Mouse (Mus musculus): Measurements from ENCODE around the gene Wwc1. TPM values are rescaled to one million over a fixed set of nuclear protein-coding genes. Genes with fewer than 3 reads are reported as not detected.
A peak's percentile ranks its signal among the peaks of the same experiment; 100 is the strongest.
"Not testable (repeated sequence)": the region's sequence is repeated elsewhere in the genome, so short reads cannot be mapped to it uniquely, and the experiment has no call there.

Wwc1 gene
- polyA plus RNA-seq, 1 experiment, result 34.0 TPM

DNA sequence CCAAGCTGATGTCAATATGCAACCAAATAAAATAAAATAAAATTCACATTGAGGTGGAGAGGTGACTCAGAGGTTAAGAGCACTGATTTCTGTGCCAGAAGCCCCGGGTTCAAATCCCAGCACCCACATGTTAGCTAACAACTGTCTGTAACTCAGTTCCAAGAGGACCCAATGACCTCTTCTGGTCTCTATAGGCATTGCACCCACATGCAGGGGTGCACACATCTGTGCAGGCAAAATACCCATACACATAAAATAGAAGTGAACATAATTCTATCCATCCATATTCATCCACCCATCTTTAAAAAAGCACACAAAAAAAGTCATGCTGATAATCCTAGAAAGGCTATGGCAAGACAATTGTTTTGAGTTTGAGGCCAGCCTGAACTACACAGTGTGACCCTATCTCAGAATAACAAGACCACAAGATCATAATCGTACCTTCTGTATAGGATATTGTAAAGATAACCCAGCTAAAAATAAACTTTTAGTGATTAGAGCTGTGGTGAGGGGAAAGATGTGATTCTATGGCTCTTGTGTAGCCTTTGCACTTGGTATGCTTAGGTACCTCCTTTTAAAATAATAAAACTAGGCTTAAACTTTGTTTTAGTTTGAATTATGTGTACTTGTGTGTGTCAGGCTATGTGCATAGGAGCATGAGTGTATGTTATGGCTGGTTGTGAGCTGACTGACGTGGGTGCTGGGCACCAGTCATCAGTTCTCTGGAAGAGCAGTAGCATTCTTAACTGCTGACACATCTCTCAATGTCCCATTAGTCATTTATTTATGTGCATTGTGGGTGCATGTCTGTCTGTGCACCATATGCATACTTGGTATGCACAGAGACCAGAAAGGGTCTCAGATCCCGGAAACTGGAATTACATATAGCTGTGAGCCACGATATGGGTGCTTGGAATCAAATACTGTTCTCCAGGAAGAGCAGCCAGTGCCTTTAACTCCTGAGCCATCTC is 142.9 kb downstream of the Wwc1 start:
- DNase-seq (ENCODE audit: low spot score), result no peak

DNA sequence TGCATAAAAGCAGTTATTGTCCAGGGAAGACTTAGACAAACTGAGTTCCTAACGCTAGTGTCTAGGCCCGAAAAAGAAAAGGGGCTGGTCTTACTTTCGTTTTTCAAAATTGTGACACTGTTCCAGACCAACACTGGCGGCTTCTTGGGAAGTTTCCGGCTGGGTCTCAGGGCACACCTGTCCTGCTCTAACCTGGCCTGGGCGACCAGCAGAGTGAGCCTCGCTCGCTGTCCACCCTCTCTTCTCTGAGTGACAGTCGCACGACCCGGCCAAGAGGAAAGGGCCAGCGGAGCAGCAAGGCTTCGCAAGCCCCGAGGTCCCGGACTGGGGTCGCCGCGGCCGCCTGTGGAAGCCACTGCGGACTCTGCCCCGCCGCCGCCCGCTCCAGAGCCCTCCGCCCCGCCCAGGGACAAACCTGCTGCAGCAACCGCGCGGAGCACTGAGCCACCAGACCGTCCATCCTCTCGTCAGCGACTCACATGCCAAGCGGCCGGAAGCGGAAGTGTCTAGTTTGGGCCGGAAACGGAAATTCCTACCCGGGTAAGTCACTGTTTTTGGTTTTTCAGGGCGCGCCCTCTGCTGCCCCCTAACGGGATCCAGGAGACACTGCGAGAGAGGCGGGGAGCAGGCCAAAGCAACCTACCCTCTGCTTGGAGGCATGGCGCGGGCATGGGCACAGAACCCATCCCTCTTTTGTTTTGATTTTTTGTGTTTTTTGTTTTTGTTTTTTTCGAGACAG is 146.1 kb downstream of the Wwc1 start, which contains the start of gene Rars:
Gene Rars (minus strand): TSS at position 485 of the 739 bp plus-strand sequence.
- DNase-seq (ENCODE audit: low spot score), result peak; percentile 80

DNA sequence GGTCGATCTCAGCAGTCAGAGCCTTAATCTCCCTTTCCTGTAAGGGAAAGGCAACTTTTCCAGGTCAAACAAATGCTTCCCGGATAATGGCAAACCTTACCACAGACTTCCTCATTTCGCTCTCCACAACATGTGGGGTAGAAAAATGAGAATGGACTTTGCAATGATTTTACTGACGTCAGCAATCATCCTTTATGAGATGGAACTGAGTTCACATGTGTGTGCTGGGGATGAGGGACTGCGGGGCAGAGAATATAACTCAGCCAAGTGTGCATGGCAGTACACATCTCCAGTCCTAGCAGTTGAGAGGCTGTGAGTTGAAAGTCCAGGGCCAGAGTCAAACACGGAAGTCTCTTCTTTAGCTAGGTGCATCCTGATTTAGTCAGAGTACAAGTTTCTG is 147.1 kb downstream of the Wwc1 start:
- DNase-seq (ENCODE audit: low spot score), result no peak

DNA sequence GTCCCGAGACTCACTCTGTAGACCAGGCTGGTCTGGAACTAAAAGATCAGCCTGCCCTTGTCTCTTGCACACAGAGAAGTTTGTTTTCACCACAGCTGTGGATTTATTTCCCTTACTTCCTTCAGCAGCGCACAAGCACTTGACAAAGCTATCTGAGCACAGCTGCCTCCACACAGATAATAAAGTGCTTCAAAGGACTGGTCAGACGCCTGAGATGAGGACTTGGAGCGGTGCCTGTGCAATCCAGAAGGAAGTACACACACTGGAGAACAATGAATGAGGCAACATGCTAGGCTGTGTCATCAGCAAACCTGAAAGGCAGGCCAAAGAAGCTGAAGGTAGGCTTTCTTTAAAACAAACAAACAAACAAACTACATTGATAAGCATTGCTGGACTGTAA is 148.2 kb downstream of the Wwc1 start:
- DNase-seq (ENCODE audit: low spot score), result no peak

DNA sequence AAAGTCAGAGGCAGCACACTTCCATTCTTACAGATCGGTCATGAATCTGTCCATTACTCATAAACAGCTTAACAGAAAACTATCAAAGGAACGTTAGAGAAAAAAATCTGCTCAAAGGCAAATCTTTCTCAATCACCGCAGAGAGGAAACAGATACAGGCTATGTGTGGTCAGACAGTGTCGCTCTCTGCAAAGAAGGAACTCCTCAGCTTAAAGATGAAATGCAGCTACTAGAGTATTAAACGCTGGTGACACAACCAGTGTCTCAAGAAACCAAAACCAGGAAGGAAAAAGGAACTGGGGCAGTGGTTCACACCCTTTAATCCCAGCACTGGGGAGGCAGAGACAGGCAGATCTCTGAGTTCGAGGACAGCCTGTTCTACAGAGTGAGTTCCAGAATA is 152.6 kb downstream of the Wwc1 start:
- no peak for DNase-seq (ENCODE audit: low spot score)

- DNase-seq (ENCODE audit: low spot score), result no peak
Measured at GRCm38 (mm10) chr11:35816316-35816715, 164.0 kb downstream of the Wwc1 start.

DNA sequence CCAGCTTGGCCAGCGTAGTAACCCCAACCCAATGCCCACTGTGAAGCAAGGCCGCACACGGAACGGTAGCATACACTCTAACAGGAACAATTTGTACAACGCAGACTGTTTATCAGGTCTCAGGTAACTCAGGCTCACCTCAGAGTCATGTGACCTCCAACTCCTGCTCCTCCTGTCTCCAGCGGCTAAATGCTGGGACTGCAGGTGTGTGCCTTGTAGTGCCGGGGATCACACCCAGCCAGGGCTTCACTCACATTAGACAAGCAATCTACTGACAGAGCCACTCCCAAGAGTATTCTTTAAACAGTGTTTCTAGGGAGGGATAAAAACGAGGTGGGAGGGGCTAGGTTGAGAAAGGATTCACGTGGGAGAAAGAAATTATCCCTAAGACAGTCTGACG is 168.9 kb downstream of the Wwc1 start:
- no peak for DNase-seq (ENCODE audit: low spot score)

DNA sequence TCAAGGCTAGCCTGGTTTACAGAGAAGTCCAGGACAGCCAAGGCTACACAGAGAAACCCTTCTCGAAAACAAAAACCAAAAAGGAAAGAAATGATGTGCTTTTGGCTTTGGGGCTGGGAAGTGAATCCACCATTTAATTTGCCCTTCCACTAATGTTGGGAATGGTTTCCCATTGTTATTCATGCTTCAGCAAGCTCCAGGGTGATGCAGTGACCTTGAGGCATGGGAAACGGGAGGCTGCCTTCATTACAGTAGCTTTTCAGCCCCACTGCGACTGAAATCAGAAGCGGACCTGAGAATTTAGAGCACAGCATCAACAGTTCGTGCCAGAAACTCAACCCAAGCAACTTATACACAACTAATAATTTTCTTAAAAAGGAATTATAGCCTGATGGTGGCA is 179.0 kb downstream of the Wwc1 start:
- no peak for DNase-seq (ENCODE audit: low spot score)

DNA sequence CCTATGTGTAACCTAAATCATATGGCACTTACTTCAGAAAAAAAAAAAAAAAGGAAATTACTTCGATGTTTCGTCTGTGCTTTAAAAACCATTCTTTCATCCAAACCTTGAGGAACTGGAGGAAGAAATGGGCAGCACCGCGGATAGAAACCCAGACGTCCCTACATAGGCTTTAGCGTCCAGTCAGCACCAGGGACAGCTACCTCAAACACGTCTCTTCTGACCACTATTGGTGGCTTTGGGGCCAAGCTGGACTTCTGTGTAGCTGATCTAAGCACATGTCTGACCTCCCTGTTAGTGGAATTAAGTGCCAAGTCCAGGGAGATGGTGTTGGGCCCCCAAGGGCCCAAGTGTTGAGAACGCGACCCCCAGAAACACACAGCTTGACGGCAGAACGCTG is 181.5 kb downstream of the Wwc1 start, which contains the start of gene Fbll1:
Gene Fbll1 (minus strand): TSS at position 11 of the 400 bp plus-strand sequence.
- DNase-seq (ENCODE audit: low spot score), result no peak

DNA sequence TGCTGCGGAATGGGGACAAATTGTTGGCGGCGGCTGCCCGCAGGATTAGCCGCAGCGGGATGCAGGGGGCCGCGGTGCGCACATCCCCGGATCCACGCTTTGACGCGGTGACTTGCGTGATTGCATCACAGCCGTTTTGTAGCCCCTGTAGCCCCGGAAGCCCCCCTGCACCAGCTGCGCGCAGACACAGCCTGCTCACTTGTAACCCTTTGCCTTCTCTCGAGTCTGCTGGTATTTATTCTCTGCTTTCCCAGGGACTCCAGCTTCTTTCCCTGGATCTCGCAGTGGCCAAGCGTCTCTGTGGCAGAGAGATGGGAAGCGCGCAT is 181.9 kb downstream of the Wwc1 start:
- no peak for DNase-seq (ENCODE audit: low spot score)

DNA sequence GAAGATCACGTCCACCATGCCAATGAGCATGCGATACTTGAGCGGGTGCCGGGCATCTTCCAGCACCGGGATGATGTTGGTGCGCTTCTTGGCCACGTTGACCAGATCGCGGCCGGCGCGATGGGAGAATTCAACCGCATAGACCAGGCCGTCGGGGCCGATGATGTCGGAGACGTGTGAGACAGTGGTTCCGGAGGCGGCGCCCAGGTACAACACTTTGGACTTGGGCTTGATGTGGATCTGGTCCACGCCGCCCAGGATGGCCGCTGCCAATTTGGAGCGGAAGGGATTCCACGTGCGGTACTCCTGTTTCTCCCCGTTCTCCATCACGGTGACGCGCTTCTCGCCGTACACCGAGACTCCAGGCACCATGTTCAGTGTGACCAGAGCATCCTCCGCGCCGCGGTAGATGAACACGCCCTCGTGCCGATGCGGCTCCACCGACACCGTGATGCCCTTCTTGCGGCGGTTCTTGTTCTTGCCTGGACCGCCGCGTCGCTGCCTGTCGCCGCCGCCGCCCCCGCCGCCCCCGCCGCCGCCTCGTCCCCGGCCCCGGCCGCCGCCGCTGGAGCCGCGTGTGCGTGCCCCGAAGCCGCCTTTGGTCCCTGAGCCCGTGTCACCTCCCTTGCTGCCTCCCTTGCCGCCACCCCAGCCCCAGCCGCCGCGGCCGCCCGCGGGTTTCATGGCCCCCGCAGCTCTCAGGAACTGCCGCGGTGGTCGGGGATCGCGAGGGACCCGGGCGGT is 182.4 kb downstream of the Wwc1 start:
- no peak for DNase-seq (ENCODE audit: low spot score)

DNA sequence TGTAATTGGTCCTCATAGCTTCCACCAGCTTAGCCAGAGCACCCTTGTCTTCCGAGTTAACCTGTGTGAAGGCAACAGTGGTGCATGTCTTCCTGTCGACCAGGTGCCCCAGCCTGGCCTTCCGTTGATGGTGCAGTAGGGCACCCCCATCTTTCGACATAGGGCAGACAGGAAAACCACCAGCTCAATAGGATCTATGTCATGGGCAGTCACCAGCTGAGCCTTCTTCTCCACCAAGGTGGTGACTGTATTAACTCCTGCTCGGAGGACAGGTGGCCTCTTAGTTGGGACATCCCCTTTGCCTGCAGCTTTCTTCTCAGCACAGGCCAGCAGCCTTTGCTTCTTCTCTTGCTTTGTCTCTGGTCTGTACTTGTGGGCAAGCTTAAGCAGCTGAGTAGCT is 187.5 kb downstream of the Wwc1 start:
- not testable (repeated sequence) for DNase-seq (ENCODE audit: low spot score)

DNA sequence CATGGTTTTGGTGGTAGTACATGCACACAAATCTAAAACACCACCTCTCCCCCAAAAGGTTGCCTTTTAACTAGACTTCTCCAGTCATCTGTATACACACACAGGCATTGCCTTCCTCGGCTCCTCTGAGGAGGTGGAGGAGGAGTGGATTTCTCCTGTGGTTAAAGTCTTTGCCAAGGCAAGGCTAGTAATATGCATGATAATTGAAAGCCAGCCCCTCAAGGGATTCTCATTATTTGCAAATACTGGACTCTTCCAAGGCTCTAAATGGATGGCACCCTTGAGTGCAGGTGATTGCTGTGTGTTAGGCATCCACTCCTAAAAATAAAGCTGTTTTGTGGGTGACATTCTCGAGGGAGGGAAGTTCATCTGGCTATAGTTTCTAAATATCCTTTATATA is 191.9 kb downstream of the Wwc1 start:
- DNase-seq (ENCODE audit: low spot score), result no peak

Other genes with a start within 250 kb of the Wwc1 start
- 16.7 and 17.9 TPM in 2 replicates for gene Pank3, start 211.0 kb downstream of the Wwc1 start, polyA plus RNA-seq (2012; rRNA removed)
- gene Fbll1, start 181.6 kb downstream of the Wwc1 start, polyA plus RNA-seq (2012; rRNA removed), result 0.07 TPM in 1 of 2 replicates, not detected in the other
- gene Rars, start 146.0 kb downstream of the Wwc1 start, polyA plus RNA-seq (2012; rRNA removed), result 49.7 and 52.7 TPM in 2 replicates